Mouse (Mus musculus): ENCODE measurements around the gene Fbxo6.

DNA sequence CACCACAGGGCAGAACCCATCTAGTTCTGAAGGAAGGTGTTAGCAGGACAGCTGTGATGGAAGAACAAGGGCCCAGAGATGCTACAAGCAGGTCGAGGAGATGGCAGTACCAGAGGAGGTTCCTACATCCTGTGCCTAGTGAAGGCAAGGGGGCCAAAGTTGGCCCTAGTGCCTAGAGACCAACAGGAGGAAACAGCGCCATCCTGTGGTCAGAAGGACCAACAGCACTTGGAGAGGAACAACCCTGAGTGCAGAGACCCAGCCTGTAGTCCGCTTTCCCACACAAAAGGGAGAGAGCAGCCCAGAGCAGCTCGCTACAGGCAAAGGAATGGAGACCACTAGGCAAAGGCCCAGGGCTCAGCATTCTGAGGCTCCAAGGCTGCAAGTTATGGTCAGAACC is 33.9 kb upstream of the Fbxo6 start:
- TF ChIP-seq CTCF (IDR thresholded peaks at IDR 0.05; ENCODE audit: low read depth) (peak; percentile 16; the same call in 1 of the 2 replicates), EP300 (optimal IDR thresholded peaks at IDR 0.05) (no peak)
